Mouse (Mus musculus): ENCODE measurements at regions not wholly inside any gene's neighbourhood (a gene's known extent, or its start where the extent isn't known, plus 50 kb on each side); places are given as distances from the start of the nearest gene placed in this dataset.

GRCm38 (mm10) chrX:17714534-17714933 is 142.4 kb upstream of the Fundc1 start:
- no peak for TF ChIP-seq CTCF (IDR thresholded peaks at IDR 0.05; ENCODE audit: low read depth, low read length)
- no peak for TF ChIP-seq POLR2A (IDR thresholded peaks at IDR 0.05; ENCODE audit: insufficient read depth, low read length)
